ENCODE assay signal across 10 mouse cellular contexts in genomic region chr19:40410109-40410508, GRCm38 (mm10).
DNase-seq lines count a peak whose midpoint lies in the region; ATAC-seq and TF ChIP-seq lines count a peak whose summit lies in the region.
"Had no signal": no experiment of that assay in that cellular context is flagged by ENCODE, and none has a peak within 500 bp of the region (broad histone marks: within the 10 kb centered on the region; RNA-seq: fewer than 3 reads in every experiment).

No protein-coding gene starts in this region.

- no peak overlapping the region for H3K4me2 ChIP-seq in hindbrain, embryonic 16.5 days (ENCODE audit: low read length)
- H3K4me2 ChIP-seq in hindbrain, embryonic 12.5 days (replicated peaks), result no peak overlapping the region
- H3K4me2 ChIP-seq in limb, embryonic 13.5 days (replicated peaks), result no peak overlapping the region

- no peaks in the 10 kb centered on the region for H3K27me3 ChIP-seq in hindbrain, embryonic 16.5 days (replicated peaks; ENCODE audit: control insufficient read depth, insufficient read depth, low read length)
- H3K27me3 ChIP-seq in hindbrain, embryonic 12.5 days, result no peaks in the 10 kb centered on the region
- H3K27me3 ChIP-seq in embryonic facial prominence, embryonic 10.5 days (replicated peaks; ENCODE audit: low read depth, poor library complexity, severe bottlenecking), result no peaks in the 10 kb centered on the region
- no peaks in the 10 kb centered on the region for H3K27me3 ChIP-seq in limb, embryonic 13.5 days

- no peak overlapping the region for H3K4me3 ChIP-seq in hindbrain, embryonic 16.5 days (ENCODE audit: low read length)
- no peak overlapping the region for H3K4me3 ChIP-seq in hindbrain, embryonic 12.5 days
- H3K4me3 ChIP-seq in embryonic facial prominence, embryonic 10.5 days, result no peak overlapping the region
- H3K4me3 ChIP-seq in limb, embryonic 13.5 days, result no peak overlapping the region

- peak; percentile 28; the same call in 1 of the 2 replicates for ATAC-seq in hindbrain, embryonic 16.5 days
- ATAC-seq in hindbrain, embryonic 12.5 days (ENCODE audit: low FRiP score), result no peak
- peak; percentile 62; the same call in 1 of the 2 replicates for ATAC-seq in limb, embryonic 13.5 days (ENCODE audit: low FRiP score, low read depth)

- peaks cover 9% of the 10 kb centered on the region; the same call in 1 of the 2 replicates for H3K4me1 ChIP-seq in hindbrain, embryonic 16.5 days (ENCODE audit: control insufficient read depth, insufficient read depth, low read depth, low read length)
- peaks cover 14% of the 10 kb centered on the region for H3K4me1 ChIP-seq in hindbrain, embryonic 12.5 days
- peaks cover 24% of the 10 kb centered on the region for H3K4me1 ChIP-seq in embryonic facial prominence, embryonic 10.5 days
- H3K4me1 ChIP-seq in limb, embryonic 13.5 days, result peaks cover 64% of the 10 kb centered on the region

- no peak overlapping the region for H3K9ac ChIP-seq in hindbrain, embryonic 16.5 days (ENCODE audit: low read depth, low read length)
- no peak overlapping the region for H3K9ac ChIP-seq in hindbrain, embryonic 12.5 days
- no peak overlapping the region for H3K9ac ChIP-seq in limb, embryonic 13.5 days

- no peak for TF ChIP-seq CTCF in brain, embryonic 14.5 days (IDR thresholded peaks at IDR 0.05; ENCODE audit: borderline replicate concordance, extremely low read depth, insufficient read depth, insufficient read length)

- DNase-seq in brain, embryonic 14.5 days (ENCODE audit: low read depth), result peak; percentile 62
- no peak for DNase-seq in embryonic facial prominence, embryonic 10.5 days (ENCODE audit: low spot score)
- DNase-seq in adrenal gland, adult 8-10 months, result no peak
- no peak for DNase-seq in Muller cell, postnatal 12 days (ENCODE audit: inconsistent ontology term)
- no peak for DNase-seq in kidney, adult 18-20 months
- DNase-seq: gastrocnemius, postnatal 10 days; thymus, postnatal 36 days had no signal

- peak overlapping the region; percentile 36; the same call in 1 of the 2 replicates for H3K27ac ChIP-seq in hindbrain, embryonic 16.5 days (ENCODE audit: low read depth, low read length)
- no peak overlapping the region for H3K27ac ChIP-seq in hindbrain, embryonic 12.5 days
- H3K27ac ChIP-seq in embryonic facial prominence, embryonic 10.5 days (replicated peaks), result peak overlapping the region; percentile 54
- peak overlapping the region; percentile 79 for H3K27ac ChIP-seq in limb, embryonic 13.5 days

- H3K9me3 ChIP-seq in hindbrain, embryonic 16.5 days (ENCODE audit: control insufficient read depth, low read length), result no peaks in the 10 kb centered on the region
- H3K9me3 ChIP-seq in hindbrain, embryonic 12.5 days (replicated peaks), result no peaks in the 10 kb centered on the region
- H3K9me3 ChIP-seq in embryonic facial prominence, embryonic 10.5 days, result no peaks in the 10 kb centered on the region
- no peaks in the 10 kb centered on the region for H3K9me3 ChIP-seq in limb, embryonic 13.5 days

- no peak for TF ChIP-seq POLR2A in brain, embryonic 14.5 days (IDR thresholded peaks at IDR 0.05; ENCODE audit: borderline replicate concordance, extremely low read depth, insufficient read depth, insufficient read length, poor library complexity, severe bottlenecking)

- H3K36me3 ChIP-seq in hindbrain, embryonic 16.5 days (ENCODE audit: control insufficient read depth, insufficient read depth, low read length), result no peaks in the 10 kb centered on the region
- H3K36me3 ChIP-seq in hindbrain, embryonic 12.5 days, result no peaks in the 10 kb centered on the region
- H3K36me3 ChIP-seq in embryonic facial prominence, embryonic 10.5 days (replicated peaks), result no peaks in the 10 kb centered on the region
- no peaks in the 10 kb centered on the region for H3K36me3 ChIP-seq in limb, embryonic 13.5 days

- WGBS in hindbrain, embryonic 16.5 days, result 62% methylated on average over 9 of the region's 9 CpGs
- WGBS in hindbrain, embryonic 12.5 days, result 76% methylated on average over 9 of the region's 9 CpGs
- 69% methylated on average over 9 of the region's 9 CpGs for WGBS in embryonic facial prominence, embryonic 10.5 days
- WGBS in limb, embryonic 13.5 days, result 52% methylated on average over 9 of the region's 9 CpGs
